Mouse (Mus musculus): ENCODE measurements around the gene Dctn5. TPM values are rescaled to one million over a fixed set of nuclear protein-coding genes. Genes with fewer than 3 reads are reported as not detected.

The Dctn5 gene
- total RNA-seq (2023) = 10 to 100 TPM; 76.0 to 81.4 TPM

DNA sequence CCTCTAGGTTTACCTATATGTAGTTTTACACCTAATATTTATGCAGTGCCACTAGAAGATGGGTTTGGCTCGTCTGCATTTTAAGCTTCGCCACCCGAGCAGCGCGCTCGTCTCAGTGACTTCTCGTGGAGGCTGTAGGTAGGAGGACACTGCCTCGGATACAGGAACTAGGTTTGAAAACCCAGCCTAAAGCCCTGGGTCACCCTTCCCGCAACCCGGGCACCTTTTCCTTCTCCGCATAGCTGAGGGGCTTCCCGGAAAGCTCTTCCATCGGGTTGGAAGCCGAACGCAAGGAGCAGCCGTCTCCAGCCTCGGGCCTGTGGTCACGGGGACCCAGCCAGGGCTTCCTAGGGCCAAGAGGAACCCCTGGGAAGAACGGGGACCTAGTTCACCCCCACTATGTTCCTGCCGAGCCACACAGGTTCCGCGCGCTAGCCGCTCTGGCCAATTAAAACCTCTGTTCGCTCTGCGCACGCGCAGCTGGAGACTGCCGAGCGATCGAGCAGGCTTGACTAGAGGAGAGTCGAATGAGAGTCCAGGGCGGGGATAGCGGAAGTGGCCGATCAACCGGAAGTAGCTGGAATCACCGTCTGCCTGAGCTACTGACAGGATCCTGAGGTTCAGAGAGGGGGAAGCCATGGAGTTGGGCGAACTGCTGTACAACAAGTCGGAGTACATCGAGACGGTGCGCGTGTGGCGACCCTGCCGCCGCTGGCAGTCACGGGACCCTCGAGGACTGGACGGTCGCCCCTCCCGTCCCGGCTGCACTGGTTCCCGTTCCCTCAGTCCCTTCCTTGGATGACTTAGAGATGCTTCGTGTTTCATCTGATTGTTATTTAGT, at the start of gene Dctn5, which contains the start of gene Palb2:
TSS of gene Dctn5 (plus strand) at position 545 of the 841 bp plus-strand sequence.
TSS of gene Palb2 (minus strand) at position 489 of the 841 bp plus-strand sequence.

DNA sequence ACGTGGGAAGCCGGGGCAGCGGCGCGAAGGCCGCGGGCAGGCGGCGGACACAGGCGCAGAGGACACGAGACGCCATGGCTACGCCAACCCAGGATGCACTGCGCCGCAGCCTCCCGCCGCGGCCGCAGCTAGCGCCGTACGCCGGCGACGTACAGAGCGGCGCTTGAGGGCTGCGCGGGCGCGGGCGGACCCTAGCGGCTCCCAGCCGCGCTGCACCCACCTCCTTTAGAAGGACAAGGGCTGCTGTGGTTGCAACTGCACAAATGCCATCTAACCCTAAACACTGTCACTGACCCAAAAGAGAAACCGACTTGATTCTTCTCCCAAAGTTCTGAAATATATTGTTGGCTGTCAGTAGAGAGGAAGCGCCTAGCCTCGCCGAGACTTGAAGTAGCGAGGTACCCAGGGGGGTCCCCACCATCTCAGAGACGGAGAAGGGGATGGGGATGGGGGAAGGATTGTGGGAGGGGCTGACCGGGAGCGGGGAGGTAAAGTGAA, 31.0 kb upstream of the Dctn5 start, which contains the start of gene Ndufab1:
TSS of gene Ndufab1 (minus strand) at position 140 of the 498 bp plus-strand sequence.

DNA sequence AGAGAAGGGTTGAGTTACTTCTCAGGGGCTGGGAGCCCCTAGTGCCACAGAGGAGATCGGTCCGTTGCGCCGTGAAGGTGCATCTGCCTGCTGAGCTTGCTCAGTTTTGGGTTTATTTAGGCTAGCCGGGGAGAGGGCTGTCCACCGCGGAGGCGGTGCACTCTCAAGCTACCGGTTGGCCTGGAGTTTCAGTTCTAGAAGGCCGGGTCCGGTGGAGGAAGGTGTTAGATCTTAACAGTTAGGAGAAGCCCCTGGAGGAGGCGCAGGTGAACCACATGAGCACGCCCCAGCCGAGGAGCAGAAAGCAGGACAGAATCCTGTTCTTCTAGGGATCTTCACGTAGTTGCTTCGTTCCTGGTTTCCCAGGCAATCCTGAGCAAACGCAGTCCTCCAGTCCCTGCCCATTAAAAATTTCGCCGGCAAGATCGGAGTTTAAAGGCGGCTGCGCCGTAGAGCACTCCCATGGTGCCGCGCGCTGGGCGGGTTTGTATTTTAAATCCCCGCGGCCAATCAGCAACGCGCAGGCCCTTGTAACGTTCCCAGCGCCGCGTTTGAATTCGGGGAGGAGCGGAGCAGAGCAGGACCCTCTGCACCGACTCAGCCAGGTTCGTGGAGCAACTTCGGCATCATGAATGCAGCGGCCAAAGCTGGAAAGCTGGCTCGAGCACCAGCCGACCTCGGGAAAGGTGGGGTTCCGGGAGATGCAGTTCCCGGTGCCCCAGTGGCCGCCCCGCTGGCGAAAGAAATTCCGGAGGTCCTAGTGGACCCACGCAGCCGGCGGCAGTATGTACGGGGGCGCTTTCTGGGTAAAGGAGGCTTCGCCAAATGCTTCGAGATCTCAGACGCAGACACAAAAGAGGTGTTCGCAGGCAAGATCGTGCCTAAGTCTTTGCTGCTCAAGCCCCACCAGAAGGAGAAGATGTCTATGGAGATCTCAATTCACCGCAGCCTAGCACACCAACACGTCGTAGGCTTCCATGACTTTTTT, 26.4 kb downstream of the Dctn5 start, which contains the start of gene Plk1:
TSS of gene Plk1 (plus strand) at position 525 of the 988 bp plus-strand sequence.

DNA sequence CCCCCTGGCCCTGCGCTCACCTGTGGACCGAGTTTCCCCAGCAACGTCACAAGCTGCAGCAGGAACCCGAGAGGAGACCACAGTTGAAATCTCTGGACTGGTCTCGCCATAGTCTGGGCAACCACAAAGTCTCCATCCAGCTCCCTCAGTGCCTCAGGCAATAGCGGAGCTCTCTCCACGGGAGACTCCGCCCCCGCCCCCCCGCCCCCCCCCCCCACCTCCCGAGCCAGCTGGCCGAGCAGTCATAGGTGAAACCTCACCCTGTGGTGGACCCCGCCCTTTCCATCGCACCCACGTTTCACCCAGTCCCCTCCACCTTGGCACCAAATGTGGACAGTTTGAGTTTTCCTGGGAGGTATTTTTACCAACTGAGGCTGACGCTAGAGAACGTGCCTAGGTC, 53.2 kb downstream of the Dctn5 start, which contains the start of gene Ern2:
TSS of gene Ern2 (minus strand) at position 165 of the 400 bp plus-strand sequence.

Other genes with a start within 250 kb of the Dctn5 start
- 10 to 100 TPM; 18.4 to 18.5 TPM for gene Cog7, start 151.3 kb upstream of the Dctn5 start, total RNA-seq (2023)
- gene Gga2, start 111.8 kb upstream of the Dctn5 start, total RNA-seq (2023) = 10 to 100 TPM; 15.7 TPM
- 10 to 100 TPM; 23.3 to 31.2 TPM for gene Ubfd1, start 65.9 kb upstream of the Dctn5 start, total RNA-seq (2023)
- gene Ears2, start 65.8 kb upstream of the Dctn5 start, total RNA-seq (2023) = 1 to 10 TPM; 4.0 to 5.1 TPM
- 10 to 100 TPM; 50.9 to 57.4 TPM for gene Ndufab1, start 31.2 kb upstream of the Dctn5 start, total RNA-seq (2023)
- gene Palb2, start 56 bp upstream of the Dctn5 start, total RNA-seq (2023) = 1 to 10 TPM; 6.1 to 6.6 TPM
- 1 to 10 TPM; 1.9 to 3.0 TPM for gene Plk1, start 26.4 kb downstream of the Dctn5 start, total RNA-seq (2023)
- gene Ern2, start 53.2 kb downstream of the Dctn5 start, total RNA-seq (2023) = not detected
- gene Chp2, start 86.5 kb downstream of the Dctn5 start, total RNA-seq (2023) = 10 to 100 TPM in 1 of 2 experiments, 1 to 10 TPM in 1; 7.5 to 14.3 TPM
- gene Prkcb, start 155.7 kb downstream of the Dctn5 start, total RNA-seq (2023) = 100 to 1,000 TPM; 186 to 189 TPM